Mouse (Mus musculus): ENCODE measurements around the gene Snrpb. TPM values are rescaled to one million over a fixed set of nuclear protein-coding genes. Genes with fewer than 3 reads are reported as not detected.

The Snrpb gene
- polyA plus RNA-seq, 1 experiment from 2014 or later, result 435 TPM

DNA sequence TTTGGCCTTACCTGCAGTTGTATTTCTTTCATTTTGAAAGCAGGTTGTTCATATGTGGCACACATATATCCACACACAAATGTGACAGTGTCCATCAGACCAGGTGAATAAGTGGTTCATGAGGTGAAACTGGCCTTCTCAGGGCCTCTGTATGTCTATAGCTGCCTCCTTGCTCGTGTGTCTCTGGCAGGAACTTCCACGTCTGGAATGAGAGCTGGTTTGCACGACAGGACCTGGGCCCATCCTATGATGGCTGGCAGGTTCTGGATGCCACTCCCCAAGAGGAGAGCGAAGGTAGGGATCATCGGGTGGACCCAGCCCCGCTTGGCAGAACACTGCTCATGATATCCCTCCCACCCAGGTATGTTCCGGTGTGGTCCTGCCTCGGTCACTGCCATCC is 36.2 kb downstream of the Snrpb start:
- 89% methylated on average over 8 of the region's 8 CpGs for WGBS
- no peak overlapping the region for H3K4me2 ChIP-seq (ENCODE audit: low read length)
- H3K27ac ChIP-seq (replicated peaks in 1 of 2; ENCODE audit: control insufficient read depth in 1 of 2, insufficient read depth in 1 of 2, low read depth in 2 of 2, low read length in 2 of 2), result no peak overlapping the region
- H3K4me1 ChIP-seq (ENCODE audit: control insufficient read depth in 2 of 2, insufficient read depth in 2 of 2, low read length in 2 of 2), result no peaks in the 10 kb centered on the region
- H3K9me3 ChIP-seq (ENCODE audit: control insufficient read depth, low read length), result no peaks in the 10 kb centered on the region
- no peak for ATAC-seq (ENCODE audit: insufficient number of reproducible peaks, insufficient read depth, low FRiP score, low read depth)
- no peaks in the 10 kb centered on the region for H3K27me3 ChIP-seq (ENCODE audit: control insufficient read depth, insufficient read depth, low read length)
- no peak overlapping the region for H3K9ac ChIP-seq (ENCODE audit: low read length)
- no peak overlapping the region for H3K4me3 ChIP-seq (ENCODE audit: control insufficient read depth in 1 of 2, insufficient read depth in 1 of 2, low read depth in 1 of 2, low read length in 2 of 2)
- no peaks in the 10 kb centered on the region for H3K36me3 ChIP-seq (ENCODE audit: control insufficient read depth, insufficient read depth, low read length)

GRCm38 (mm10) chr2:130129687-130130086 is 49.5 kb downstream of the Snrpb start:
- Histone ChIP-seq H3K4me2 (ENCODE audit: low read length) (no peak overlapping the region), H3K4me1 (ENCODE audit: control insufficient read depth in 2 of 2, insufficient read depth in 2 of 2, low read length in 2 of 2) (no peaks in the 10 kb centered on the region), H3K9ac (ENCODE audit: low read length) (no peak overlapping the region), H3K4me3 (ENCODE audit: control insufficient read depth in 1 of 2, insufficient read depth in 1 of 2, low read depth in 1 of 2, low read length in 2 of 2) (no peak overlapping the region), H3K27me3 (ENCODE audit: control insufficient read depth, insufficient read depth, low read length) (no peaks in the 10 kb centered on the region), H3K36me3 (ENCODE audit: control insufficient read depth, insufficient read depth, low read length) (no peaks in the 10 kb centered on the region), H3K9me3 (ENCODE audit: control insufficient read depth, low read length) (no peaks in the 10 kb centered on the region), H3K27ac (replicated peaks in 1 of 2; ENCODE audit: control insufficient read depth in 1 of 2, insufficient read depth in 1 of 2, low read depth in 2 of 2, low read length in 2 of 2) (no peak overlapping the region)
- WGBS, result 61% methylated on average over 1 of the region's 1 CpGs
- ATAC-seq (ENCODE audit: insufficient number of reproducible peaks, insufficient read depth, low FRiP score, low read depth), result no peak

DNA sequence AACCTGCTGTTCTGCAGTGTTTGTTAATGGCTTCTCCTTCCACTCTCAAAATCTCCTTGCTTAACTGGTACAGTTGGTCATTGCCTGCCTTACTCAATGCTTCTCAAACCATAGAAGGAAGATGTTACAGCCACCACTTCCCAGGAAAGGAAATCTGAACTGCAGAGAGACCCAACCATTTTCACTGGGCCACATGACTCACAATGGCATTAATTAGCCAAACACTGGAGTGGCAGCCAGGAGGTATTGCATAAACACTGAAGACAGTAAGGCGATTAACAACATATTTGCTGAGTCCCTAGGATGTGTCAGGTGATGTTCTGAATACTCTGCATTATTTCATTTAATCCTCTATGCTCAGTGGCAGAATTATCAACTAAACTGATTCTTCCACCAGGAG is 53.1 kb downstream of the Snrpb start:
- no peak overlapping the region for H3K4me3 ChIP-seq (ENCODE audit: control insufficient read depth in 1 of 2, insufficient read depth in 1 of 2, low read depth in 1 of 2, low read length in 2 of 2)
- no peaks in the 10 kb centered on the region for H3K36me3 ChIP-seq (ENCODE audit: control insufficient read depth, insufficient read depth, low read length)
- 68% methylated on average over 1 of the region's 1 CpGs for WGBS
- H3K4me1 ChIP-seq (ENCODE audit: control insufficient read depth in 2 of 2, insufficient read depth in 2 of 2, low read length in 2 of 2), result no peaks in the 10 kb centered on the region
- no peaks in the 10 kb centered on the region for H3K9me3 ChIP-seq (ENCODE audit: control insufficient read depth, low read length)
- no peak for ATAC-seq (ENCODE audit: insufficient number of reproducible peaks, insufficient read depth, low FRiP score, low read depth)
- no peak overlapping the region for H3K27ac ChIP-seq (replicated peaks in 1 of 2; ENCODE audit: control insufficient read depth in 1 of 2, insufficient read depth in 1 of 2, low read depth in 2 of 2, low read length in 2 of 2)
- H3K4me2 ChIP-seq (ENCODE audit: low read length), result no peak overlapping the region
- no peaks in the 10 kb centered on the region for H3K27me3 ChIP-seq (ENCODE audit: control insufficient read depth, insufficient read depth, low read length)
- no peak overlapping the region for H3K9ac ChIP-seq (ENCODE audit: low read length)

GRCm38 (mm10) chr2:130125279-130126059 is 53.7 kb downstream of the Snrpb start:
- 71% methylated on average over 6 of the region's 6 CpGs for WGBS
- H3K9me3 ChIP-seq (ENCODE audit: control insufficient read depth, low read length), result no peaks in the 10 kb centered on the region

More at GRCm38 (mm10) chr2:130125279-130126059, 53.7 kb downstream of the Snrpb start:
- H3K36me3 ChIP-seq (ENCODE audit: control insufficient read depth, insufficient read depth, low read length), result no peaks in the 10 kb centered on the region
- no peak overlapping the region for H3K9ac ChIP-seq (ENCODE audit: low read length)
- H3K4me2 ChIP-seq (ENCODE audit: low read length), result no peak overlapping the region
- no peaks in the 10 kb centered on the region for H3K4me1 ChIP-seq (ENCODE audit: control insufficient read depth in 2 of 2, insufficient read depth in 2 of 2, low read length in 2 of 2)
- no peak overlapping the region for H3K4me3 ChIP-seq (ENCODE audit: control insufficient read depth in 1 of 2, insufficient read depth in 1 of 2, low read depth in 1 of 2, low read length in 2 of 2)
- no peaks in the 10 kb centered on the region for H3K27me3 ChIP-seq (ENCODE audit: control insufficient read depth, insufficient read depth, low read length)
- H3K27ac ChIP-seq (replicated peaks in 1 of 2; ENCODE audit: control insufficient read depth in 1 of 2, insufficient read depth in 1 of 2, low read depth in 2 of 2, low read length in 2 of 2), result no peak overlapping the region
- no peak for ATAC-seq (ENCODE audit: insufficient number of reproducible peaks, insufficient read depth, low FRiP score, low read depth)

Other genes starting within 250 kb of the Snrpb start
- 0.08 TPM in 1 of 2 replicates, not detected in the other for gene Tgm3, start 167.1 kb downstream of the Snrpb start, polyA plus RNA-seq (2014; fragmentation: Nextera tagmentation; extraction: Ambion mirVana)
- not detected in 2 replicates for gene Tgm6, start 67.0 kb downstream of the Snrpb start, polyA plus RNA-seq (2014; fragmentation: Nextera tagmentation; extraction: Ambion mirVana)
- not detected in 2 replicates for gene Tmc2, start 15.8 kb upstream of the Snrpb start, polyA plus RNA-seq (2014; fragmentation: Nextera tagmentation; extraction: Ambion mirVana)
- 110 and 124 TPM in 2 replicates for gene Nop56, start 95.0 kb upstream of the Snrpb start, polyA plus RNA-seq (2014; fragmentation: Nextera tagmentation; extraction: Ambion mirVana)
- 326 and 327 TPM in 2 replicates for gene Idh3b, start 105.1 kb upstream of the Snrpb start, polyA plus RNA-seq (2014; fragmentation: Nextera tagmentation; extraction: Ambion mirVana)
- gene Ebf4, start 115.8 kb upstream of the Snrpb start, polyA plus RNA-seq (2014; fragmentation: Nextera tagmentation; extraction: Ambion mirVana), result 0.71 and 0.93 TPM in 2 replicates
- 22.0 and 26.2 TPM in 2 replicates for gene Cpxm1, start 218.2 kb upstream of the Snrpb start, polyA plus RNA-seq (2014; fragmentation: Nextera tagmentation; extraction: Ambion mirVana)
- gene Gm28372, start 225.8 kb upstream of the Snrpb start, polyA plus RNA-seq (2014; fragmentation: Nextera tagmentation; extraction: Ambion mirVana), result not detected in 2 replicates
- gene 1700020A23Rik, start 225.9 kb upstream of the Snrpb start, polyA plus RNA-seq (2014; fragmentation: Nextera tagmentation; extraction: Ambion mirVana), result not detected in 2 replicates
- gene Tmem239, start 227.1 kb upstream of the Snrpb start, polyA plus RNA-seq (2014; fragmentation: Nextera tagmentation; extraction: Ambion mirVana), result not detected in 2 replicates
- 40.4 and 43.8 TPM in 2 replicates for gene Vps16, start 244.9 kb upstream of the Snrpb start, polyA plus RNA-seq (2014; fragmentation: Nextera tagmentation; extraction: Ambion mirVana)
- 5.2 and 6.7 TPM in 2 replicates for gene Pced1a, start 245.3 kb upstream of the Snrpb start, polyA plus RNA-seq (2014; fragmentation: Nextera tagmentation; extraction: Ambion mirVana)

Data from heart, embryonic 14.5 days (tissue).